In the genomic region with DNA sequence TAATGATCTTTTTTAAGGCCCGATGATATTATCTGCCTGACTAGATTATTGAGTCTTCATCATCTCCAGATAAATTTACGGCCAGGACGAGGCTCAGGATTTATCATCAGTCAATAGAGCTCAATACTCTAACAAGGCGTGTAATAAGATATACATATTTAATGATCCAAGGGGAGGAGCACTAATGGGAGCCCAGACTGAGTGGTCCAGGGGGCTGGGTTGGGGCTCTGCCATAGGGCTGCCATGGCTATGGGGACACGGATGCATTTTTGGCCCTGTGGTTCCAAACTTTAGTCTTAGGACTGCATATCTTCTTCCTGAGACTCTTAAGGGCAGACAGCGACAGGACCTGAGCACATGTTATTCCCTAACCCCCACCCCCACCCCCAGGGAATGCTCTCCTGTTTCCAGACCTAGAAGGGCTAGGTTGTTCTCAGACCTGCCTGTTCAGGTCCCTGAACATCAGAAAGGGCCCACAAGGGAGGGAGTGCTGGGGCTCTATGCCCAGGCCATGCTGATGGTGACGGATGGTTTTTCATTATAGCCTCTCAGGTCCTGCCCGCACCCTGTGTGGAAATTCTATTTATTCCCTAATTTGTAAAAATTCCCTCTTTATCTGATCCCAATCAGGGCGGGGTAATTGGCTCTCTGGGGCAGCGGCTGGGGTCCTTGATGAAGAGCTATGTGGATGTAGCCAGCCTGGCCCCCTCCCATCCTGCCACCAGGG, we compare ENCODE assay signal across 19 mouse cellular contexts. TPM values are rescaled to one million over a fixed set of nuclear protein-coding genes. Genes with fewer than 3 reads are reported as not detected.
"Had no signal": no experiment of that assay in that cellular context is flagged by ENCODE, and none has a peak within 500 bp of the region (broad histone marks: within the 10 kb centered on the region; RNA-seq: fewer than 3 reads in every experiment).

No protein-coding gene starts in this region.

- H3K4me1 ChIP-seq: liver, embryonic 15.5 days; midbrain, embryonic 12.5 days had no signal

- H3K9ac ChIP-seq: liver, embryonic 15.5 days; lung, embryonic 14.5 days; midbrain, embryonic 12.5 days had no signal

- H3K4me2 ChIP-seq: liver, embryonic 11.5 days; liver, embryonic 15.5 days; lung, embryonic 14.5 days; midbrain, embryonic 12.5 days had no signal

- H3K27me3 ChIP-seq: liver, embryonic 15.5 days; megakaryocyte, embryonic 14.5 days; midbrain, embryonic 12.5 days had no signal

- H3K4me3 ChIP-seq: layer of hippocampus, adult 2 months; limb, embryonic 10.5 days; liver, embryonic 15.5 days; megakaryocyte, embryonic 14.5 days; midbrain, embryonic 12.5 days had no signal

- DNase-seq: kidney, adult 11 months; kidney, adult 9 months; kidney, postnatal 4 days; lung, embryonic 14.5 days; lung, postnatal 4 days; right cerebral cortex, postnatal 14 days; thymus, adult 18-20 months; thymus, postnatal 14 days had no signal

- H3K27ac ChIP-seq: kidney, postnatal 0 days; limb, embryonic 10.5 days; liver, embryonic 15.5 days; midbrain, embryonic 12.5 days had no signal

- H3K36me3 ChIP-seq: liver, embryonic 15.5 days; midbrain, embryonic 12.5 days had no signal

- H3K9me3 ChIP-seq: limb, embryonic 10.5 days; liver, embryonic 15.5 days; megakaryocyte, embryonic 14.5 days; midbrain, embryonic 12.5 days had no signal

RNA-seq across cellular contexts. Expression of gene Gm12845, which starts 59.6 kb away (rescaled TPM):
- polyA plus RNA-seq: intestine, embryonic 14.5 days; kidney, postnatal 0 days; limb, embryonic 10.5 days; limb, embryonic 14.5 days; liver, embryonic 11.5 days; liver, embryonic 15.5 days; lung, embryonic 14.5 days; midbrain, embryonic 12.5 days; spleen, adult 2 months; stomach, embryonic 16.5 days had no signal
